Mouse (Mus musculus): Measurements from ENCODE around the gene Asb6.

The Asb6 gene

DNA sequence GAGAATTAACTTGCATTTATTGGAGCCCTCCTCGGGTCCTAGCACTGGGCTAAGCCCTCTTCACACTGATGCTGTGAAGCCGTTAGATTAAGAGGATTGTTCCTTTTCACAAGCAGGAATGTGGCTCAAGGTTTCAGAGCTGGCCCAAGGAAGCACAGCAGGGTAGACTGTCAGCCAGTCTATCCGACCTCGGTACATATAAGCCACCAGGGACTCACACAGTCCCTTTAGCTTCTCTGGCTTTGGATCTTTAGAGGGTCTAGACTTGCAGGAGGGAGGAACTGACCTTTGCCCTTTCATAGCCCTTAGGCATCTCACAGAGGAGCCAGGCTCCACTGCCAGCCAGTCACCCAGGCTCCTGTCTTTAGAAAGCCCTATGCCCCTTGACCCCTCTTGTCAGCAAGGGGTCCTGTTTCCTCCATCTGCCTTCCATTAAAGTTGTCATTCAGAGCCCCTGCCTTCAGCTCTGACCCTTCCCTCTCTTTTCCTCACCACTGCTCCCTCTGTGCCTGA, at the start of gene Asb6:
Gene Asb6 (minus strand): TSS at position 51 of the 513 bp plus-strand sequence.
- DNase-seq (ENCODE audit: low spot score): no peak

DNA sequence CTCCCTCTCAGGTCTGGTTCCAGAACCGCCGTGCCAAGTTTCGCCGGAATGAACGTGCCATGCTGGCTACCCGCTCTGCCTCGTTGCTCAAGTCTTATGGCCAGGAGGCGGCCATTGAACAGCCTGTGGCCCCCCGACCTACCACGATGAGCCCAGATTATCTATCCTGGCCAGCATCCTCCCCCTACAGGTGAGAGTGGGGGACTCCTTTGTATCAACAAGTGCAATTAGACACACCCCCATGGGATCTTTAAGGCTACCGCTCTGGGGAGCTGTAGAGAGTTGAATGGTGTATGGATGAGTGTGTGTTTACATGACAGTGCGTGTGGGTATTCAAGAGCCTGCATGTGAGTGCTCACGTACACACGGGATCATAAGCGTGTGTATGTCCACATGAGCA, 49.3 kb upstream of the Asb6 start:
- no peak for DNase-seq (ENCODE audit: low spot score)

DNA sequence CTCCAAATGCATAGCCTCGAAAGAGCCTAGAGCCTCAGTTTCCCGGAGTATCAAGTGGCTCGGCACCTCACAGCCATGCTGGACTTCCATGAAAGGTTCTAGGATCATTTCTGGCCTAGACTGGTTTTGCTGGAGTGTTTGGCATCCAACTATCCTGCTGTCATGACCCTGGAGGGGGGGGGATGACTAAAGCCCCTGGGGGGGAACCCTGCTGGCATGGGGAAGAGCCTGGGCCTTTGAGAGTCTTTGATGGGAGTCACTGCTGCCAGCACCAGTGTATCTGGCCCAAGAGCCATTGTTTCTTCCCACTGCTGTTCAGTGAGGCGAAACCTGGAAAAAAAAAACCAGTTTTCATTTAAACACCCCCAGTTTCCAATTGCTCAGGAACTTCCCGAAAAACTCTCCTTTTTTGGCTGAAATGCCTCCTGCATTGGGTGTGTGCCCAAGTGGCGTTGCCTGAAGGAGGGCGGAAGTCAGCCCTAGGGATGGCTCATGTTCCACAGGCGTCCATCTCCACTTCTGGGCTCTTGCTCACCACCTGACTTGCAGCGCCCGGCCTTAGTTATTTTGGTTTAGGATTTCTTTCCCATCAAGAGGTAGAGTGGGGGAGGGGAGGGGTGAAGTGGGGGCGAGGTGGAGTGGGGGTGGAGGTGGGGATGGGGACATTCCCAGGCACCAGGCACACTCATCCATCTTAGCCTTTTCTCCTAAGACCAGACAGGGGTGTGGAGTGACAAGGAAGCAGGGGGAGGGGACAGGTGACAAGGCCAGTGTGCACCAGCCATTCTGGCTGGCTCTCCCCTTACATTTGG, 45.7 kb upstream of the Asb6 start:
- no peak for DNase-seq (ENCODE audit: low spot score)

DNA sequence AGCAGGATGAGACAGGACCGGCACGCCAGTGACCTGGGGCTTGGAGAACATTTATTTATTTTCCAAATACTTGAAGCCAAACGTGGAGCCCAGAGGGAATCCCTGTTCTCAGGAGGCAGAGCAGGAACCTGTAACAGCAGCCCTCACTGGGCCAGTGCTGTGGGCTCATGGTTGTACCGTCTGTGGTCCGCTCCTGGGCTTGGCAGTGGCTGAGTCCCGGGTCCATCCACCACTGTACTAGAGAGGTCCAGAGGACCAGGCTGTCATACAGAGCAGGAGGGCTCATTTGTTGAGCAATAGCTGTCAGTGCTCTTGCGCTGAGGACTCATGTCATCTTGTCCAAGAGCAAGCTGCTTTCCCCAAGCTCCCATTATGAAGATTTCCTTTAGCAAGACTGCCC, 45.0 kb upstream of the Asb6 start:
- DNase-seq (ENCODE audit: low spot score): no peak

DNA sequence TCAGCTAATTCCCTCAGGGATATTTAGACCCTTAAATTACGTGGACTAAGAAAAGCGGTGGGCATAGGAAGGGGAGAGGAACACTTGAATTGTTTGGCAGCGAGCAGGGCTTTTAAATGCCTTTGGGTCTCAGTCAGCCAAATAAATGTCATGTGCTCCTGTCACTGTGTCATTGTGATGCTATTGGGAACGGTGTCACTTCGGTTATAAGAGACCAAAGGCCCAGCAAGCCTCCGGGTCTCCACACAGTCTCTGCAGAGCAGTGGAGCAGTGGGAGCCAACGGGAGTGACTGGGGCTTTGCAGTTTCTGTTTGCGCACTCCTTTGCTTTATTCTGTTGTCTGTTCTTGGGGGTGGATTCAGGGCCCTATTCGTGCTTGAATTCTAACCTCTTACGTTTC, 44.3 kb upstream of the Asb6 start:
- DNase-seq (ENCODE audit: low spot score): no peak

DNA sequence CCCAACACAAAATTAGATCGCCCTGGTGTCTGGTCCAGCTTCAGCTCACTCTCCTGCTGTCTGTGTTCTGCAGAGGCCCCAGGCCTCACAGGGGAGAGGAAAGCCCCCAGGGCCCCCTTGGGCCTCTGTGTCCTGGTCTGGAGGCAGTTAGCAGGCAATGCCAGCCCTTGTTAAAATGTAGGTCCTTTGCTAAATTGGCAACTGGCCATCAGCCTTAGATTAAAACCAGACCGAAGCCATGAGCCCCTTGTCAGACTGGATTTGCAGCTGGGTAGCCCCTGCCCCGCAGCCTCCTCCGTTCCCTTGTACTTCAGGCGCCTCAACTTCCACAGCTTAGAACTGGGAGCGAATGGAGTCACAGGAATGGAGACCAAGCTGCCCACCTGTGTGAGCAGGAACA, 42.5 kb upstream of the Asb6 start:
- no peak for DNase-seq (ENCODE audit: low spot score)

DNA sequence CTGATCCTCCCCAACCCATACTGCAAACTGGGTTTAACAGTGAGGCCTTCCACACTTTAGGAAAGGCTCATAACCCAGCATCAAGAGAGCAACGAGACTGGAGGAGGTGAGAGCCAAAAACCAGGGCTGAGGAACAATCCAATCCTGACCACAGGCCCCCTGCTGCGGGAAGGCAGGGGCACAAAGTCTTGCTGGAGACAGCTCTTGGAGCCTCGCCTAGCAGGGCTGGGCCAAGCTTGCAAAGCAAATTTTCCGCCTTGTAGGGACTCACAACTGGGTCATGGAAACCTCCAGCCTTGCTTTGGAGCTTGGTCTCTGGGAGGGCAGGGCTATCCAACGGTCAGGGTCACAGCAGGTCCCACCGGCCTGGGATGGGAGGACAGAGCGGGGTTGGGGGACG, 40.7 kb upstream of the Asb6 start:
- DNase-seq (ENCODE audit: low spot score): no peak

DNA sequence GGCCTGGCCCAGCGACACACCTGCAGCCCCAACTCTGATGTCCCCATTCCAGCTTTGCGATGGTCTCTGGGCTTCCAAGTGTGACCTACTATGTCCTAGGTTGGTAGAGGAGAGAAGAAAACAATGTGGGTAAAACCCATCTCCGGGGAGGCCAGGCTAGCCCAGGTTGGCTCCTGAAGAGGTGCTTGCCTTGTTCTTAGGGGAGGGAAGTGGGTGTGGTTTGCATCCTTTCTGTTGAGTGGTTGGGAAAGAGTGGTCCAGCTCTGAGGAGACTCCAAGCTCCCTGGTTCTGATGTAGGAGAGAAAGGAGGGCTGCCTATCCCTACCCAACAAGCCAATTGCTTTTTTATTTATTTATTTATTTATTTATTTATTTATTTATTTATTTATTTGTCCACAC, 35.3 kb upstream of the Asb6 start:
- no peak for DNase-seq (ENCODE audit: low spot score)

DNA sequence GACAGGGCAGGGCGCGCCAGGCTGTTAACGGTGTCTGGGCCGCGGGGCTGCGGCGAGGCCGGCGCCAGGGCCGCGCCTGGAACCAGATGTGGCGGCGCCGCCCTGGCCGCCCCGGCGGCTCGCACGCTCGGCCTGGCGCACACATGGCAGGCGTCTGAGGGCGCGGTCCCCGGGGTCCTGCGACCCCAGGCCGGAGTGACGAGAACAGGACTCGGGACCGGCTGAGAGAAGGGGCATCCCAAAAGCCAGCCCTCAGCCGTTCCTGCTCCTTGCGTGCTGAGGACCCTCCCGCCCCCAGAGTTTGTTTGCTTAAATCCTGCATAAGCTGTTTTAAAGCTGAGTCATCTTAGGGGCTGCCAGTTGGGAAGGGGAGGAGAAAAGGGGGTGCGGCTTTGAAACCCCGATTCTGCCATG, 34.8 kb upstream of the Asb6 start:
- DNase-seq (ENCODE audit: low spot score): no peak

DNA sequence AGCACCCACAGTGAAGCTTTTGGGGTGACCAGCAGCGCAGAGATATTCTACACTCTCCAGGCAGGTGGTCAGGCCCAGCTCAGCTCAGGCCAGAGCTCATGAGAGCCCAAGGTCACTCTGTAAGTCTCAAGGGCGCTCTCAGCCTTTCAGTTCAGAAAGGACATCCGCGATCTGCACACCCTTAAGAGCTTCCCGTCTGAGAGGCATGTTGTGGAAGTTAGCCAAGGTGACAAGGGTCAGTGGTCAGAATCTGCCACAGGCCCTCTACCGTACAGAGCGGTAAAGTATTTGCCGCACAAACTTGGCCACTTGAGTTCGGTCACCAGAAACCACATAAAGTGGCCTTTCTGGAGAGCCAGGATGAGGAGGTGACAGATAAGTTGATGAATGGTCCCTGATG, 33.4 kb upstream of the Asb6 start:
- no peak for DNase-seq (ENCODE audit: low spot score)

DNA sequence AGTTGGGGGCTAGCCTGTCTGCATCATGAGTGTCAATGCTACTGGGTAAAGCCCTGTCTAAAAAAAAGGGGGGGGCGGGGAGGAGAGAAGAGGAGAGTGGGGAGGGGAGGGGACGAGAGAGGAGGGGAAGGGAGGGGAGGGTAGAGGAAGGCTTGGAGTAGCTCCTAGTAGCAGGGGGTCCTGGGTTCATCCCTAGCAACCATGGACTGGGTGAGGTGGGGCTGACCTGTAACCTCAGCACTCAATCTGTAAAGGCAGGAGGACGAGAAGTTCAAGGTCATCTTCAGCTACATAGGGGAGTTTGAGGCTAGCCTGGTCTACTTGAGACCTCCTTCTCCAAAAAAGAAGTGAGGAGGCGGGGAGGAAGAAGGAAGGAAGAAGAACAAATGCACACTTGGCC, 31.9 kb upstream of the Asb6 start:
- no peak for DNase-seq (ENCODE audit: low spot score)

DNA sequence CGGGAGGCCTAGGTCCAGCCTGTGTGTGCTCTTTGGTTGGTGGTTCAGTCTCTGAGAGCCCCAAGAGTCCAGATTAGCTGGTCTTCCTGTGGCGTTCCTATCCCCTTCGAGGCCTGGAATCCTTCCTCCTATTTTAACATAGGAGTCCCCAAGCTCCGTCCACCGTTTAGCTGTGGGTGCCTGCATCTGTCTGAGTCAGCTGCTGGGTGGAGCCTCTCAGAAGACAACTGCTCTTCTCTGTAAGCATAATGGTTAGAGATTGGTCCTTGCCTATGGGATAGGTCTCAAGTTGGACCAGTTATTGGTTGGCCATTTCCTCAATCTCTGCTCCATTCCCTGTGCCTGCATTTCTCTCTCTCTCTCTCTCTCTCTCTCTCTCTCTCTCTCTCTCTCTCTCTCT, 29.6 kb upstream of the Asb6 start:
- DNase-seq (ENCODE audit: low spot score): no peak

DNA sequence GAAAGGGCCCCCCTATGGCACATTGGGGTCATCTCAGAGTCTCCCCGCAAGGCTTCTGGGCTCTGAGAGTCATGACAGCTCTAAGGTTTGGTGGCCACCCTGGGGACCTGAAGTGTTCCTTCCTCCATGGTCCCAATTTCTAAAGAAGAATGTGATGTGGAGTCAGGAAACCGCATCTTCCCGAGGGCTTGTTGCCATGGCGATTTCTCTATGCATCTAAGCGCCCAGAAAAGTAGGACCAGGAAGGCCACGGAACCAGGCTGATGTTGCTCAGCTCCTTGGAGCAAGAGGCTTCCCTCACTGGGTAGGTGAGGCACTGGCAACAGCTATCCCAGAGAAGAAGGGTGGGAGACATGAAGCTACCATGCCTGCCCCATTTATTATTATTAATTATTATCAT, 26.9 kb upstream of the Asb6 start:
- DNase-seq (ENCODE audit: low spot score): no peak

DNA sequence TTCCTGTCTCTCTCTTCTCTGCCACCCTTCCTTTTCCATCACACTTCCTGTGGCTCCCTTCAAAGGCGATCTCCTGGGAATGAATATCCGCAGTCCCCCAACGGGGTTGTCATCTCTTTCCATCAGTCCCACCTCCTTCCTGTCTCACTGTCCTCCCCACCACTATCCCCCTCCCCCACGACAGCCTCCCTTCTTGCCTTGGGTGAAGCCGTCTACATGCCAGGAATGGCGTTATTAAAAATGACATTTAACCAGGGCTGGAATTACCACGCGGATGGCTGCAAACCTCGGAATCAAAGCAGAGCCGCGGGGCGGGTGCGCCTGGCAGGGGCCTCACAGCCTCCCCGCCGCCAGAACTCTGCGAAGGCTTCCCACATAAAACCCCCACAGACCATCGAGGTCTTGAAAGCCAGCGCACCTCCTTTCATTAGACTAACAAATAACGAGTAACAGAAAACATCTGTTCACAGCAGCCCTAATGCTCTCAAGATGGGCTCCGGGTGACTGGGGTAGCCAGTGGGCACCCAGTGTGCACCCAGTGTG, 22.7 kb upstream of the Asb6 start:
- DNase-seq (ENCODE audit: low spot score): no peak

DNA sequence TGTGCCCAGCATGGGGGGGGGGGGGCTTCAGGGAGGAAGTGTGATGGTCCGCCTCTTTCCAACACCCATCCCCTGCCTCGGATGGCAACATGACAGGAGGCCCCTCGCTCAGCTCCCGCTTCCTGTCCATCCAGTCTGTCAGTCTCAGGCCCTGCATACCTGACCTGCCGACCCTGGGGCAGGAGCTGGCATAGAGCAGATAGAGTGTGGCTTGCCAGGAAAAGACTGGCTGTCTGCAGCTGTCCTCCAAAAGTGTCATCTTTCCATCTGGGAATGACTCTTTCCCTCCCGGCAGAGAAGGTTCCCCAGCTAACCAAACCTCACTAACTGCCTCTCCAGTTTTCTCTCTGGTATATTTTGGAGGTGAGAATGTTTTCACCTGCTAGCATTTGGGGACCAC, 20.4 kb upstream of the Asb6 start:
- DNase-seq (ENCODE audit: low spot score): no peak

DNA sequence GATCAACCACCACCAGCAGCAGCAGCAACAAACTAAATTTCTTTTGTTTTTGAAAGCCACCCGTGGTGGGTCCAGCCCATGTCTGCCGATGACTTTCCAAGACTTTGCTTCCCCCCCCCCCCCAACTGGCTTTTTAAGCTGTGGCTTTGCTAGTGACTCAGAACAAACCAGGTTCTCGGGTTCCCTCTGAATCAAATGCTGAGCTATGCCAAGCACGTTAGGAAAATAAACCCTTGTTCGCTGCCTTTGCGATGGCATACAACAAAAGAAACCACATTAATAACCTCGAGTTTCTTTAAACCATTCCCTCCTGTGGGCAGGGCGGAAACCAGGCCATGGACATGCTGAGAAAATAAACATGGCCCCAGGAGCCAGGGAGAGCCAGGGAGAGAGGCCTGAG, 18.1 kb upstream of the Asb6 start:
- no peak for DNase-seq (ENCODE audit: low spot score)

DNA sequence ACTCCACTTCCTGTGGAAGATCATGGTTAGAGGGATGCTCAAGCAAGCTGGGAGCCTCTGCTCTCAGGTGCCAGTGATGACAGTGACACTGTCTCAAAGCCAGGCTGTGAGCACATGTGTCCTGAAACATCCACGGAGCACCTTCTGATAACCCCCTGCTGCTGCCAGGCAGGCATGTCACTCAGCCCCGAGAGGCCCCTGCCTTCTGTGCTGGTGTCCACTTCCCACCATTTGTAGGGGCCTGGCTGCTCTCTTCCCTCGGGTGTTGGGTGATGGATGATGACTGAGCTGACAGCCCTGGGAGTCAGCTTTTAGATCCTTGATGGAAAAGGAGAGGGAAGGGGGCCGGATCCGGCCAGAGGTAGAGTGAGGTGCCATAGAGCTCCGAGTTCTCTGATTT, 16.6 kb upstream of the Asb6 start:
- no peak for DNase-seq (ENCODE audit: low spot score)

DNA sequence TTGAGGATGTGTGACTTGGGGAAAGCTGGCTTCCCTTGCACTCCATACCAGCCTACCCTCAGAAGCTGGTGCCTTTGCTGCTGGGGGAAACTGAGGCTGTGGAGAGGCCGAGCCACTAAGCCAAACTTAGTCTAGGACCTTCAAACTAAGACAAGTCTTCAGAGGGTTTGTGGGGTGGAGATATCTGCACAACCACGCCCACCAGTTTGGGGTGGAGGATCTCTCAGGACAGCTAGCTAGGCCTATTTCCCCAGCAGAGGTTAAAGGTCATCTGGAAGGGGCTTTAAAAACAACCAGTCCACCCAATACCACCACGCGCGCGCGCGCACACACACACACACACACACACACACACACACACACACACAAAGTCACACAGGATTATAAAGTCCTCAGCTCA, 16.1 kb upstream of the Asb6 start:
- DNase-seq (ENCODE audit: low spot score): no peak

DNA sequence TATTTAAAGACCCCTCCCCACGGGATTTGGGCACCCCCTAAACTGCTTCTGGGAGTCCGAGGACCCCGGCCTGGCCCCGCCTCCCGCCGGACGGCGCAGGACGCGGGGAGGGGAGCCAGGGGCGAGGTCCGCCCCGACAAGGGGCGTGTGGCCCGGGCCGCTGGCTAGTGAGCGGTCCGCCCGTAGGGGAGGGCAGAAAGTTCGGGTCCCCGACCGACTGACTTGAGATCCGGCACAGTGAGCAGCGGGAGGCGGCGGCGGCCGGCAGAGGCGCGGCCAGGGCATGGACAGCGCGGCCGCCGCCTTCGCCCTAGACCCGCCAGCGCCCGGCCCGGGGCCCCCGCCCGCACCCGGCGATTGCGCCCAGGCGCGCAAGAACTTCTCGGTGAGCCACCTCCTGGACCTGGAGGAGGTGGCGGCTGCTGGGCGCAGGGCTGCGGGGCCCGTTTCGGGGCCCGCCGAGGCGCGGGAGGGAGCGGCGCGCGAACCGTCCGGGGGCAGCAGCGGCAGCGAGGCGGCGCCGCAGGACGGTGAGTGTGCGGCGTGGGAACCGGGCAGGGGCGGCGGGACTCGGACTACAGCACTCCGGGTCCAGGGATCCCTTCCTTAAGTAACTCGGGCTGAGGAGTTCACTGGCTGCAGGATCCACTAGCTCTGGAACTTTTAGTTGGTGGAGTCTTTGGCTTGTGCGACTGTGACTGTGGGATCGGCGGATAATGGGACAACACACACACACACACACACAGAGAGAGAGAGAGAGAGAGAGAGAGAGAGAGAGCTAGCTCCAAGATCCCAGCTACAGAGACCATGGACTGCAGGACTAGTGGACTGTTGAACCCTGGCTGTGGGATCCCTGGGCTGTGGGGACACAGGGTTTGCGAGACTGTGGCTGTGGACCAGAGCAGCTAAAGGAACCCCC, 15.3 kb upstream of the Asb6 start:
- DNase-seq (ENCODE audit: low spot score): no peak

DNA sequence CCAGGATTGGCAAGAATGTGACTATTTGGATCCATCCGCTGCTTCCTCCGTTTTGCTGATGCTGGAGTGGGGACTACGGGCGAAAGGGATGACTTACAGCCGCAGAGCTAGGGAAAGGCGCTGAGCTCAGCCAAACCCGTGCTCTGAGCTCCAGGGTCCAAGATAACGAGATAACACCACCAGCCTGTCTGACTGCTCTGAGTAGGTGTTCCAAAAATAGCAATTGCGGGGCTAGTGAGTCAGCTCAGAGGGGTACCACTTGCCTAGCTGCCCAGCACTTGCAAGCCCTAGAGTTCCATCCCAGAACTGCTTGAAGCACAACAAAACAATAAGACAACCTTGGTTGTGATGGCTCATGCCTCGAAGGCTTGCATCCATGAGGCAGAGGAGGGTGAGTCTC, 12.5 kb upstream of the Asb6 start:
- no peak for DNase-seq (ENCODE audit: low spot score)

DNA sequence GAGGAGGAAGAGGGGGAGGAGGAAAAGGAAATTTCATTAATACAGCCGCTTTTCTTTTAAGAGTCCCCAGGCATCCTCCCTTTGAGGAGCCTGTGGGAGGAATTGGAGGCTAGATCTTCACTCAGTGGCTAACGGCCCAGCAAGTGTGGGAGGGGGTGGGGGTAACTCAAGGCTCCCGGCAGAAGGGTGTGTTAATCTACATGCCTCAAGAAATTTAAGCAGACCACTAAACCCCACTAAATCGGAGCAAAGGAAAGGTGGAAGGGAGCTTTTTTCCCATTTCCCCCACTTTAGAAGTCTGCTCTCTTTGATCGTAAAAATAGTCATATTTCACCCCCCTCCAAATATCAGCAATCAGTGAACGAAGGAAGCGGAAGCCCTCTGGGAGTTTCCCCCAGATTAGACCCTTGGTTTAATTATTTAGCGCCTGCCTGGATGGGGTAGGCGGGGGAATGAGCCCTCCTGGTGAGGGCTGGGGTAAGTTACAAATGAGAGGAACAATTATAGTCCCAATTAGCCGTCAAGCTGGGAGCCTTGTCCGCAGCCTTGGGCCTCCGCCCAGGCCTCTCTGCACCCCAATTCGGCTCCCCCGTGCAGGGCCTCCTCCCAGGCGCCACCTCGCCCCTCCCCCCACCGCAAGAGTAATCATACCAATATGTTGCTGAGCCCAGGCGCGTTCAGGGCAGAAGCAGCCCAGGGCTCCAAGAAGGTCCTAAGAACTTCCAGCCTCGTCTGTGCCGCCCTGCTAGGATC, 6.3 kb upstream of the Asb6 start:
- no peak for DNase-seq (ENCODE audit: low spot score)

DNA sequence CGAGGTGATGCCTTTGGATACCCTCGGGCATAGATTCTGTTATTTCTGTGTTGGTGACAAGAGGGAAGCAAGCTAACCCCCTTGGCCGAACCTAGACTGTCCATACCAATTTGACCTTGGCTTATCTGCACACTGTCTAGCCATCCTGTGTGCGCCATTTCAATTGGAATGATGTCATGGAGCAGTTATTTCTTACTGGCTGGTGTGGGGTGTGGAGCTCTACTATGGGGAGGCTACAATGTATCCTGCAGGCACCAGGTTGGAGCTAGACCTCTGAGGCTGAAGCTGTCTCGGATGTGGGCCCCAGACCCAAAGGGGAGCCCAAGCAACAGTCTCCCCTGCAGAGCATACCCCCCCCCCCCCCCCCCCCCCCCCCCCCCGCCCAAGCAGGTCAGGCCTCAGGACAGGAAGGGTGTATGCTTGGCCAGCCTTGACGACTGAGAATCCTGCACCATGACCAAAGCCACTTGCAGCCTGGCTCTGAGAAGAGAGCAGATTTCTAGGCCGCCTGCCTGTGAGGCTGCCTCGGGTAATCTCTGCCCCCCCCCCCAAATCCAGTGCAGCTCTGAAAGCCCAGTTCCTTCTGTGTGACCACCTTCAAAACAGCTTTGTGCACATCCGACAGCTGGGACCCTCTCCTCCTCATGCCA, 4.4 kb upstream of the Asb6 start, which contains the start of gene Prrx2:
Gene Prrx2 (plus strand): TSS at position 600 of the 650 bp plus-strand sequence.
- DNase-seq (ENCODE audit: low spot score): no peak
